Mouse (Mus musculus) bone marrow macrophage, adult 2 months (primary cell): ENCODE data around the gene Col1a1.

Experiments used
- CTCF ChIP-seq: IDR thresholded peaks from 2 replicates; pipeline ENCODE4 v1.5.1; 2012; ENCODE audit warnings: low read depth, mild to moderate bottlenecking, low read length, moderate library complexity
- POLR2A ChIP-seq: IDR thresholded peaks from 2 replicates; pipeline ENCODE4 v1.6.1; 2012; ENCODE audit warnings: mild to moderate bottlenecking, low read depth, low read length, borderline replicate concordance

DNA sequence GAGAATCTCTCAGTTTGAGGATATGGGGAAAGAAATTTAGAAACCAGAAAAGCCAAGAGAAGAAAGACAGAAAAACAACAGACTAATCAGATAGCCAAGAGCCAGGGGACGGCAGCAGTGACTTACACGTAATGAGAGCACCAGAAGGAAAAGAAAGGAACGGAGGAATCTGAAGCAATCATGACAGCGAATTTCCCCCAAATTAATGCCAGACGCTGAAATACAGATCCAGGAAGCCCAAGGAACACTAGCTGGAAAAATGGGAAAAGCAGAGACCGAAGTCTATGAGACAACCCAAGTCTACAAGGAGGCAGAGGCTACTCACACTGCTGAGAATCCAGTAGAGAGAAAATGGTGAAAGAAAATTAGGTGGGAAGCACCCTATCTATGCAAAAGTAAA lies 44.9 kb upstream of the Col1a1 start:
- TF ChIP-seq CTCF (no peak), POLR2A (no peak)
